Mouse (Mus musculus) C2C12 (cell line): ENCODE data around the gene Slc9a1.

ENCODE experiments used
- CTCF ChIP-seq: IDR thresholded peaks from one replicate; pipeline ENCODE4 v1.5.1; 2011; ENCODE audit not compliant: control insufficient read depth, insufficient read depth, insufficient read length
- FOSL1 ChIP-seq: IDR thresholded peaks from one replicate; pipeline ENCODE4 v1.8.0; 2011; ENCODE audit warnings: mild to moderate bottlenecking, low read length; ENCODE audit not compliant: poor library complexity, insufficient read depth, severe bottlenecking
- MAX ChIP-seq: IDR thresholded peaks from one replicate; pipeline ENCODE4 v1.6.1; 2011; ENCODE audit warnings: mild to moderate bottlenecking, control low read depth
- MYOD1 ChIP-seq: IDR thresholded peaks from one replicate; pipeline ENCODE4 v1.6.1; 2011; ENCODE audit warnings: low read depth; ENCODE audit not compliant: control insufficient read depth, insufficient read length
- MYOG ChIP-seq: IDR thresholded peaks from one replicate; pipeline ENCODE4 v1.6.1; 2011; ENCODE audit not compliant: control insufficient read depth, insufficient read length; ENCODE audit errors: extremely low read depth

DNA sequence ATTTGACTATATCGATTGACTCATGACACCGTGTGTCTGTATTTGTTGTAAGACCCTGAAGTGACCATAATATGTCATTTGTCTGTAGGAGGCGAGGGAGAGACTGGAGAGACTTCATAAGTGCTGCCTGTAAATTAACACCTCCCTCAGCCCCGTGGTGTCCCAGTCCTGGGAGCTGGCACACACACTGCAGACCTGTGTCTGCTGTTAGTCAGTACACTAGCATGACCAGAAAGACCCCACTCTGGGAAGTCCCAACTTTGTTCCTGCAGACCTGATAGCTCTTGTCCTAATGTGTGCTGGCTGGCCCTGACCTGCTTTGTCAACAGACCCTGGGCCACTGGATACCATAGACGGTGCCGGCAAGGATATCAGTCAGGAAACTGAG lies 2.8 kb downstream of the Slc9a1 start:
- TF ChIP-seq FOSL1, result no peak
- TF ChIP-seq CTCF, result no peak
- no peak for TF ChIP-seq MAX
- TF ChIP-seq MYOG, result no peak
- TF ChIP-seq MYOD1, result no peak
